Mouse (Mus musculus) heart, embryonic 14.5 days (tissue): ENCODE measurements around the gene Lamb1. TPM values are rescaled to one million over a fixed set of nuclear protein-coding genes. Genes with fewer than 3 reads are reported as not detected.
A peak's percentile ranks its signal among the peaks of the same experiment; 100 is the strongest.

Experiments
- ATAC-seq: fragments of 200-750 bp; cut with Nextera tagmentation; 2 replicates; pipeline ENCODE4 v1.8.0; 2017; ENCODE audit warnings: low read depth, moderate TSS enrichment; ENCODE audit not compliant: insufficient number of reproducible peaks, insufficient read depth, low FRiP score
- H3K27ac ChIP-seq, 2 experiments: fragments of 200-500 bp in 1 of 2; fragments of 300-500 bp in 1 of 2; sonication (generic) in 1 of 2; replicated peaks in 1 of 2; 2 replicates each; pipeline ENCODE4 v1.5.1; 2012 to 2014; ENCODE audit warnings: low read depth in 2 of 2, low read length in 2 of 2, control low read depth in 1 of 2, mild to moderate bottlenecking in 1 of 2, mixed read lengths in 1 of 2; ENCODE audit not compliant: control insufficient read depth in 1 of 2, insufficient read depth in 1 of 2
- H3K27me3 ChIP-seq: fragments of 300-500 bp; sonication (generic); 2 replicates; pipeline ENCODE4 v1.6.1; 2014; ENCODE audit warnings: mild to moderate bottlenecking, low read length, control low read depth; ENCODE audit not compliant: control insufficient read depth, insufficient read depth
- H3K36me3 ChIP-seq: fragments of 300-500 bp; sonication (generic); 2 replicates; pipeline ENCODE4 v1.6.1; 2014; ENCODE audit warnings: mild to moderate bottlenecking, control low read depth, low read length, mixed read lengths; ENCODE audit not compliant: control insufficient read depth, insufficient read depth
- H3K4me1 ChIP-seq, 2 experiments: fragments of 200-500 bp in 1 of 2; fragments of 300-500 bp in 1 of 2; sonication (generic) in 1 of 2; 2 replicates each; pipeline ENCODE4 v1.6.1; 2012 to 2014; ENCODE audit warnings: low read length in 2 of 2, control low read depth in 1 of 2, mixed read lengths in 1 of 2; ENCODE audit not compliant: control insufficient read depth in 2 of 2, insufficient read depth in 2 of 2
- H3K4me2 ChIP-seq: fragments of 300-500 bp; sonication (generic); 2 replicates; pipeline ENCODE4 v1.6.1; 2014; ENCODE audit warnings: mild to moderate bottlenecking, low read length
- H3K4me3 ChIP-seq, 2 experiments: fragments of 200-500 bp in 1 of 2; fragments of 300-500 bp in 1 of 2; sonication (generic) in 1 of 2; 2 replicates each; pipeline ENCODE4 v1.5.1; 2012 to 2014; ENCODE audit warnings: low read length in 2 of 2, mild to moderate bottlenecking in 2 of 2, control low read depth in 1 of 2, low read depth in 1 of 2, moderate library complexity in 1 of 2; ENCODE audit not compliant: control insufficient read depth in 1 of 2, insufficient read depth in 1 of 2
- H3K9ac ChIP-seq: fragments of 300-500 bp; sonication (generic); 2 replicates; pipeline ENCODE4 v1.6.1; 2014; ENCODE audit warnings: mild to moderate bottlenecking, low read length
- H3K9me3 ChIP-seq: fragments of 300-500 bp; sonication (generic); 2 replicates; pipeline ENCODE4 v1.6.1; 2016; ENCODE audit warnings: low read length, control low read depth; ENCODE audit not compliant: control insufficient read depth
- WGBS: fragments of 180-500 bp; shearing (Covaris S2); extraction: QIAGEN DNeasy Blood & Tissue Kit; methylation state at CpG from one replicate; pipeline ENCODE4 v1.1.7; 2014; 5-methylcytosine and 5-hydroxymethylcytosine counted together
- polyA plus RNA-seq: library from polyadenylated mRNA; unstranded; fragments of >200 nt; fragmentation: Nextera tagmentation; extraction: Ambion mirVana; gene quantifications from 2 replicates; pipeline ENCODE4 v1.2.1, GENCODE M21; 2014

Gene Lamb1
- polyA plus RNA-seq, 1 experiment from 2014 or later: 96.3 TPM

GRCm38 (mm10) chr12:31227167-31227566 lies 37.9 kb upstream of the Lamb1 start:
- Histone ChIP-seq H3K27me3 (no peaks in the 10 kb centered on the region), H3K4me1 (peaks cover 6 to 25% of the 10 kb centered on the region in 2 experiments), H3K27ac (no peak overlapping the region), H3K9ac (no peak overlapping the region), H3K9me3 (no peaks in the 10 kb centered on the region), H3K4me2 (no peak overlapping the region), H3K36me3 (no peaks in the 10 kb centered on the region), H3K4me3 (no peak overlapping the region)
- no peak for ATAC-seq
- 90% methylated on average over 3 of the region's 3 CpGs for WGBS

- H3K4me1 ChIP-seq: peaks cover 10 to 28% of the 10 kb centered on the region in 2 experiments
- H3K36me3 ChIP-seq: no peaks in the 10 kb centered on the region
- WGBS: 32% methylated on average over 7 of the region's 7 CpGs
- H3K27me3 ChIP-seq: no peaks in the 10 kb centered on the region
- no peak overlapping the region for H3K4me2 ChIP-seq
- H3K9me3 ChIP-seq: no peaks in the 10 kb centered on the region
- peak overlapping the region; percentile 15 to 67; a peak in 2 of 4 replicates for H3K27ac ChIP-seq
- no peak overlapping the region for H3K4me3 ChIP-seq
- H3K9ac ChIP-seq: no peak overlapping the region
- no peak for ATAC-seq
These were observed 36.2 kb upstream of the Lamb1 start for GRCm38 (mm10) chr12:31228878-31229277.

GRCm38 (mm10) chr12:31232635-31233034 lies 32.4 kb upstream of the Lamb1 start:
- WGBS: 90% methylated on average over 1 of the region's 1 CpGs
- ATAC-seq: no peak
- no peak overlapping the region for H3K27ac ChIP-seq

GRCm38 (mm10) chr12:31235018-31235417 lies 30.0 kb upstream of the Lamb1 start:
- Histone ChIP-seq H3K4me1 (peaks cover 13 to 30% of the 10 kb centered on the region in 2 experiments), H3K9me3 (no peaks in the 10 kb centered on the region), H3K27me3 (no peaks in the 10 kb centered on the region), H3K9ac (no peak overlapping the region), H3K4me2 (no peak overlapping the region), H3K27ac (no peak overlapping the region), H3K36me3 (no peaks in the 10 kb centered on the region), H3K4me3 (no peak overlapping the region)
- 92% methylated on average over 6 of the region's 6 CpGs for WGBS
- ATAC-seq: no peak

More at GRCm38 (mm10) chr12:31232635-31233034, 32.4 kb upstream of the Lamb1 start:
- Histone ChIP-seq H3K9ac (no peak overlapping the region), H3K9me3 (no peaks in the 10 kb centered on the region), H3K4me1 (peaks cover 14 to 36% of the 10 kb centered on the region in 2 experiments), H3K36me3 (no peaks in the 10 kb centered on the region), H3K4me2 (no peak overlapping the region), H3K4me3 (no peak overlapping the region), H3K27me3 (no peaks in the 10 kb centered on the region)

GRCm38 (mm10) chr12:31236861-31237595 lies 28.0 kb upstream of the Lamb1 start:
- Histone ChIP-seq H3K27ac (no peak overlapping the region), H3K36me3 (no peaks in the 10 kb centered on the region), H3K4me3 (no peak overlapping the region), H3K9me3 (no peaks in the 10 kb centered on the region), H3K4me1 (peaks cover 11 to 25% of the 10 kb centered on the region in 2 experiments), H3K4me2 (no peak overlapping the region), H3K27me3 (no peaks in the 10 kb centered on the region), H3K9ac (no peak overlapping the region)
- 61% methylated on average over 12 of the region's 12 CpGs for whole genome bisulfite sequencing
- ATAC-seq: no peak

DNA sequence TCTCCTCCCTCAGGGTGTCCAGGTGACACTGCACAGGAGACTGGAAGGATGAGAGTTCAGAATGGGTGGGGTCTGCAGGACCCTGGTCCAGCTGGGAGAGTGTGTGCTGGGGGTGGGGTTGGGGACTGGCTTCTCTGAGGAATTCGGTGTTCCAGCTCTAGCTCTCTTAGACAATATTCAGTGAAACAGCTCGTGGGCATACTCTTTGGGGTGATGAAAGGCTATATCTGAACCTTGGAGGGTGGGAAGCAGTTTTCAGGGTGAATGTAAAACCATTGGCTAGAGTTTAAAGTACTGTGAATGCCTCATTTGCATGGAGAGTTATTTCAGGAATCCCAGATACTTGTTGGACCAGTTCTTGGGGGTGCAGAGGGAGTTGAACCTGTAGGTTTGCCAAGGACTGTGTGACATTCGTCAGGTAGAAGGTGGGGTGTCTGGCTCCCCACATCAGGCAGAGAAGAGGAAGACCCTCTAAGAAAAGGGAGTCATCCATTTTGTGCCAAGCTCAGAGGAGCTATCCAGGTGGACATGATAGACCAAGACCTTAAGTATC lies 25.9 kb upstream of the Lamb1 start:
- Histone ChIP-seq H3K4me3 (no peak overlapping the region), H3K27me3 (no peaks in the 10 kb centered on the region), H3K4me2 (no peak overlapping the region), H3K9ac (no peak overlapping the region), H3K27ac (no peak overlapping the region), H3K36me3 (no peaks in the 10 kb centered on the region), H3K4me1 (peaks cover 7 to 15% of the 10 kb centered on the region in 2 experiments), H3K9me3 (no peaks in the 10 kb centered on the region)
- no peak for ATAC-seq
- WGBS: 79% methylated on average over 3 of the region's 3 CpGs

DNA sequence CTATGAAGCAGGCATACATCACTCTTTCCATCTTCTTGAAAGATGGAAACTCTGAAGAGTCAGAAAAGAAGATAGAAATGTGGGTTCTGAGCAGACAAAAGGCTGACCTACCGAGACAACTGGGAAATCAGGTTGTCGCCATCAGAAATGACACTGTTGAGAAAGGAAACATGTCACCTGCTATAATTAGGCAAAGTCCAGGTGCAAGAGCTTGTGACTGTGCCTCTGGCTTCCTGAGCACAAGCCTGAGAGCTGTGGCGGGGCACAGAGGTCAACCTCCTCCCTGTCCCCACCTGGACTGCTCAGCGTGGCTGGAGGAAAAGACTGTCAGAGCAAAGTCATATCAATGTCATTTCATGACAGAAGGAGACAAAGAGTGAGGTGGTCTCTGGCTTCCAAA lies 25.2 kb upstream of the Lamb1 start:
- no peaks in the 10 kb centered on the region for H3K36me3 ChIP-seq
- WGBS: 41% methylated on average over 4 of the region's 4 CpGs
- no peaks in the 10 kb centered on the region for H3K27me3 ChIP-seq
- H3K4me1 ChIP-seq: peaks cover 7 to 15% of the 10 kb centered on the region in 2 experiments
- no peak for ATAC-seq
- no peak overlapping the region for H3K4me2 ChIP-seq
- H3K9me3 ChIP-seq: no peaks in the 10 kb centered on the region
- H3K27ac ChIP-seq: 0 out of 4 replicates have a peak overlapping the region, but pooled peaks of 1 of the 2 experiments have one; percentile 8
- H3K4me3 ChIP-seq: no peak overlapping the region
- no peak overlapping the region for H3K9ac ChIP-seq
